Mouse (Mus musculus) hindbrain, embryonic 12.5 days (tissue): ENCODE measurements around the gene Tpx2. TPM values are rescaled to one million over a fixed set of nuclear protein-coding genes. Genes with fewer than 3 reads are reported as not detected.

Experiments
- ATAC-seq: fragments of 200-750 bp; cut with Nextera tagmentation; 2 replicates; pipeline ENCODE4 v1.8.0; 2017; ENCODE audit warnings: moderate TSS enrichment; ENCODE audit not compliant: low FRiP score
- H3K27ac ChIP-seq: fragments of 300-500 bp; sonication (generic); 2 replicates; pipeline ENCODE4 v1.5.1; 2016; ENCODE audit warnings: mild to moderate bottlenecking
- H3K27me3 ChIP-seq: fragments of 300-500 bp; sonication (generic); 2 replicates; pipeline ENCODE4 v1.6.1; 2016; ENCODE audit warnings: mild to moderate bottlenecking
- H3K36me3 ChIP-seq: fragments of 300-500 bp; sonication (generic); 2 replicates; pipeline ENCODE4 v1.6.1; 2016; ENCODE audit warnings: mild to moderate bottlenecking
- H3K4me1 ChIP-seq: fragments of 300-500 bp; sonication (generic); 2 replicates; pipeline ENCODE4 v1.6.1; 2016
- H3K4me2 ChIP-seq: fragments of 300-500 bp; sonication (generic); replicated peaks from 2 replicates; pipeline ENCODE4 v1.6.1; 2016; ENCODE audit warnings: mild to moderate bottlenecking
- H3K4me3 ChIP-seq: fragments of 300-500 bp; sonication (generic); 2 replicates; pipeline ENCODE4 v1.5.1; 2016; ENCODE audit warnings: mild to moderate bottlenecking
- H3K9ac ChIP-seq: fragments of 300-500 bp; sonication (generic); 2 replicates; pipeline ENCODE4 v1.6.1; 2016; ENCODE audit warnings: mild to moderate bottlenecking, moderate library complexity
- H3K9me3 ChIP-seq: fragments of 300-500 bp; sonication (generic); replicated peaks from 2 replicates; pipeline ENCODE4 v1.6.1; 2016; ENCODE audit warnings: mild to moderate bottlenecking
- WGBS: fragments of 180-500 bp; shearing (Covaris S2); methylation state at CpG from one replicate; pipeline ENCODE4 v1.1.7; 2016; 5-methylcytosine and 5-hydroxymethylcytosine counted together
- polyA plus RNA-seq: library from polyadenylated mRNA; unstranded; fragments of >200 nt; fragmentation: Nextera tagmentation; extraction: Ambion mirVana; gene quantifications from 2 replicates; pipeline ENCODE4 v1.2.1, GENCODE M21; 2016

The Tpx2 gene
- polyA plus RNA-seq = 81.5 and 87.9 TPM in 2 replicates

DNA sequence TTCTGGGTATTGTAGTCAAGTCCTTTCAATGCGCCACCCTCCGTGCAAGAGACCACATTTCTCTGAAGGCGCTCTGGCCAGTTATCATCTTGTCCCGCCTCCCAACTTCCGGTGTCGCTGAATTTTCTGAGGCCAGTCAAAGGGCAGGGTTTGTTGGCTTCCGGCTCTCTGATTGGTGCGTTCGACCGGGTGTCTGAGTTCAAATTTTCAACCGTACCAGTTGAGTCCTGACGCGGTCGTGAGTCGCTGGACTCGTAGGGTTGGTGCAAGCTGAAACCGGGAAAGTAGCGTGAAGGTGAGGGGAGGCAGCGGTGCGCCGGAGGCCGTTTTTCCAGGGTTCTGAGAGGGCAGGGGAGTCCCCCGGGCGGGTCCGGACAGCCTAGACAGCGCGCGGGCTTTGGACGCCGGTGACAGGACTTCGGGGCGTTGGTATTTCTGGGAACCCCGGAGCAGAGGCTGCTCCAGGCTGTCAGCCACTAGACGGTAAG is at the start of gene Tpx2:
Gene Tpx2, plus strand, starts transcription at position 150 of the 488 bp plus-strand sequence.
- Histone ChIP-seq H3K4me3 (peak within 1 kb of the TSS; percentile 60), H3K27me3 (no peaks in the 10 kb centered on the region), H3K9me3 (no peaks in the 10 kb centered on the region), H3K36me3 (0 out of 2 replicates have a peak, but pooled peaks cover 1% of the 10 kb centered on the region), H3K4me1 (peaks cover 20% of the 10 kb centered on the region), H3K9ac (peak within 1 kb of the TSS; percentile 54), H3K27ac (0 out of 2 replicates have a peak within 1 kb of the TSS, but pooled peaks have one; percentile 46), H3K4me2 (peak within 1 kb of the TSS; percentile 59)
- WGBS = under 1% methylated on average over 34 of the region's 34 CpGs
- ATAC-seq = peak; percentile 98

DNA sequence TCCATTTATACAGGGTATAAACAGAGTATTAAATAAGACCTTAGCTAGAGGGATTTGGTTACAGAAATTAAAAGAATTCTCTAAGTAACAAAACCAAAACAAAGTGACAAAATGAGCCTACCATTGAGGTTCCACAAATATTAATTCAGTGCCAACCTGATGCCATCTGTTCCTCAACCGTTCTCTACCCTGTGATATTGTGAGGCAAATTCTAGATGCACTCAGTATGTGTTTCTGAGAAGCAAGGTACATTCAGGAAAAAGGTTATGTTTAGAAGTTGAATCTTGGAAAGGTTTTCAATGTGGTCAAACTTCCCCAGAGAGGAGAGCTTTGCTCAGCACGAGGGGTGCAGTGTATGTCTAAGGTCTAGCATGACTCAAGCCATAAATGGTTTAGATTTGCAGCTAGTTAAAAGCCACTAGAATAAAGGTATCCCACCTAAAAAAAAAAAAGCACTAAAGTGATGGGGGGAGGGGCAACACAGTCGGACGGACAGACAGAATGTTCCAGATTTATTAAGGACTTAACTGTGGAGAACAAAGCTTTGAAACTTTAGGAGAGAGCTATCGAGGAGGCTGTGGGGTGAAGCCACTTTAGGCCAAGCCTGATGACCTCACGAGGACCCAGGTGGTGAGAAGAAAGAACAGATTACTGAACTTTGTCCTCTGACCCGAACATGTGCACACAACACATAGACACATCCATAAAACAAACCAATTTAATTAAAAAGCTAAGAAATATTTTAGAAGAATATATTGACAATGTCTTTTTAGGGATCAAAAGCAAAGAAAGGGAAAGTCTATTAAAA is 47.6 kb upstream of the Tpx2 start:
- H3K9me3 ChIP-seq = no peaks in the 10 kb centered on the region
- H3K27ac ChIP-seq = no peak overlapping the region
- H3K27me3 ChIP-seq = no peaks in the 10 kb centered on the region
- H3K36me3 ChIP-seq = 0 out of 2 replicates have a peak, but pooled peaks cover 4% of the 10 kb centered on the region
- no peak for ATAC-seq
- no peak overlapping the region for H3K4me3 ChIP-seq
- peaks cover 11% of the 10 kb centered on the region for H3K4me1 ChIP-seq
- H3K9ac ChIP-seq = no peak overlapping the region
- 75% methylated on average over 7 of the region's 7 CpGs for WGBS
- H3K4me2 ChIP-seq = no peak overlapping the region

DNA sequence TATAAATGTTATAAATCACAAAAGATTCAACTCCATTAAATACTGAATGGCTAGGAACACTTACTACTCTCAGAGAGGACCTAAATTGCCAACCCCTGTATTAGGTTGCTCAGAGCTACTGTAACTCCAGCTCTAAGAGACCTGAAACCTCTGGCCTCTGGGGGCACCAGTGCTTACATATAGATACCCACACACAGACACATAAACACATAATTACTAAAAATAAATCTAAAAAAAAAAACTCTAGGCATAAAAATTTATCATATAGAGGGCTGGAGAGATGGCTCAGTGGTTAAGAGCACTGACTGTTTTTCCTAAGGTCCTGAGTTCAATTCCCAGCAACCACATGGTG is 47.0 kb upstream of the Tpx2 start:
- H3K9ac ChIP-seq = no peak overlapping the region
- no peak overlapping the region for H3K4me2 ChIP-seq
- H3K9me3 ChIP-seq = no peaks in the 10 kb centered on the region
- no peak for ATAC-seq
- no peaks in the 10 kb centered on the region for H3K27me3 ChIP-seq
- 0 out of 2 replicates have a peak, but pooled peaks cover 4% of the 10 kb centered on the region for H3K36me3 ChIP-seq
- no peak overlapping the region for H3K4me3 ChIP-seq
- H3K4me1 ChIP-seq = peaks cover 17% of the 10 kb centered on the region
- H3K27ac ChIP-seq = no peak overlapping the region

GRCm38 (mm10) chr2:152802303-152802702 is 45.5 kb upstream of the Tpx2 start:
- Histone ChIP-seq H3K4me3 (no peak overlapping the region), H3K9ac (no peak overlapping the region), H3K4me1 (peaks cover 22% of the 10 kb centered on the region), H3K4me2 (no peak overlapping the region), H3K9me3 (no peaks in the 10 kb centered on the region), H3K27ac (no peak overlapping the region), H3K27me3 (no peaks in the 10 kb centered on the region), H3K36me3 (0 out of 2 replicates have a peak, but pooled peaks cover 4% of the 10 kb centered on the region)
- WGBS = 96% methylated on average over 10 of the region's 10 CpGs
- no peak for ATAC-seq

GRCm38 (mm10) chr2:152803081-152803480 is 44.7 kb upstream of the Tpx2 start:
- Histone ChIP-seq H3K4me3 (no peak overlapping the region), H3K9me3 (no peaks in the 10 kb centered on the region), H3K4me1 (peaks cover 22% of the 10 kb centered on the region), H3K27ac (no peak overlapping the region), H3K27me3 (no peaks in the 10 kb centered on the region), H3K9ac (no peak overlapping the region), H3K4me2 (no peak overlapping the region), H3K36me3 (no peaks in the 10 kb centered on the region)
- WGBS = 82% methylated on average over 5 of the region's 5 CpGs
- no peak for ATAC-seq

GRCm38 (mm10) chr2:152804408-152805110 is 43.2 kb upstream of the Tpx2 start:
- Histone ChIP-seq H3K4me2 (peak overlapping the region; percentile 17; the same call in 1 of the 2 replicates), H3K4me3 (no peak overlapping the region), H3K27me3 (no peaks in the 10 kb centered on the region), H3K27ac (peak overlapping the region; percentile 24), H3K36me3 (no peaks in the 10 kb centered on the region), H3K4me1 (peaks cover 22% of the 10 kb centered on the region), H3K9ac (no peak overlapping the region), H3K9me3 (no peaks in the 10 kb centered on the region)
- peak; percentile 50; the same call in 1 of the 2 replicates for ATAC-seq
- 13% methylated on average over 6 of the region's 6 CpGs for WGBS

DNA sequence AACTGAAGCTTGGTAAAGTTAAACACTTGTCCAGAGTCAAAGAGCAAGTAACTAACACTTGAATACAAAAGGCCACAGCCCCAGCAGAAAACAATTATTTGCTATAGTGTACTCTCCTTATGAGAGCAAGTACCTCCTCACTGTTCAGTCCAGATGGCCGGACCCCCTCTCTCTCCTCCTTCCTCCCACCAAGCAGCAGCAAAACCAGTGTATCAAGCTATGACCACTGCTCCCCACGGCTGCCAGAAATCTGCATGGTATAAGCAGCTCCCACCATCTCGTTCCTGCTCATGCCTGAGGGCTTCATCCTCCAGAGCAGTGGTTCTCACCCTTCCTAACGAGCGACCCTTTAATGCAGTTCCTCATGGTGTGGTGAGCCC is 42.7 kb upstream of the Tpx2 start:
- 51% methylated on average over 5 of the region's 5 CpGs for WGBS
- Histone ChIP-seq H3K27me3 (no peaks in the 10 kb centered on the region), H3K9ac (no peak overlapping the region), H3K9me3 (no peaks in the 10 kb centered on the region), H3K36me3 (no peaks in the 10 kb centered on the region), H3K4me1 (peaks cover 22% of the 10 kb centered on the region), H3K4me3 (no peak overlapping the region), H3K4me2 (no peak overlapping the region), H3K27ac (peak overlapping the region; percentile 24)
- no peak for ATAC-seq

DNA sequence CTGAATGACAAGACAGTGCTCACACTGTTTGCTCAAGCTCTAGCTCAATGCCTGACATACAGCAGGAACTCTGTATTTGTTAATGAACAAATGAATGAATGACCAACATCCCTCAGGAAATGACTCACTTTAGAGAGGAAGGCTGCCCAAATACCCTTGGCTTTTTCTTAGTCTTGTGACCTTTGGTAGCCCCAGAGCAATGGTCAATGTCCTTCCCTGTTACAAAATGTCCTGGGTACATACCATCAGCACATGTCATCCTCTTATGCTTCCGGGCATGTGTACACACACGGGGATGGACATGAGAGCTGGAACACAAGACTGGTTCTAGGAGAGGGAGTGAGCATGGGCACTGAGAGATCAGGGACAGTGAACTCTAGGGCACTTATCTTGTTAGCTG is 41.7 kb upstream of the Tpx2 start:
- Histone ChIP-seq H3K4me1 (peaks cover 22% of the 10 kb centered on the region), H3K27ac (no peak overlapping the region), H3K9ac (no peak overlapping the region), H3K27me3 (no peaks in the 10 kb centered on the region), H3K36me3 (no peaks in the 10 kb centered on the region), H3K9me3 (no peaks in the 10 kb centered on the region), H3K4me2 (no peak overlapping the region), H3K4me3 (no peak overlapping the region)
- ATAC-seq = no peak
- WGBS = 67% methylated on average over 2 of the region's 2 CpGs

- Histone ChIP-seq H3K36me3 (no peaks in the 10 kb centered on the region), H3K27me3 (no peaks in the 10 kb centered on the region), H3K27ac (no peak overlapping the region), H3K4me1 (peaks cover 32% of the 10 kb centered on the region), H3K9me3 (no peaks in the 10 kb centered on the region), H3K4me2 (no peak overlapping the region), H3K4me3 (no peak overlapping the region), H3K9ac (no peak overlapping the region)
- no peak for ATAC-seq
- 84% methylated on average over 3 of the region's 3 CpGs for whole genome bisulfite sequencing
Measured at GRCm38 (mm10) chr2:152808178-152808577, 39.6 kb upstream of the Tpx2 start.

DNA sequence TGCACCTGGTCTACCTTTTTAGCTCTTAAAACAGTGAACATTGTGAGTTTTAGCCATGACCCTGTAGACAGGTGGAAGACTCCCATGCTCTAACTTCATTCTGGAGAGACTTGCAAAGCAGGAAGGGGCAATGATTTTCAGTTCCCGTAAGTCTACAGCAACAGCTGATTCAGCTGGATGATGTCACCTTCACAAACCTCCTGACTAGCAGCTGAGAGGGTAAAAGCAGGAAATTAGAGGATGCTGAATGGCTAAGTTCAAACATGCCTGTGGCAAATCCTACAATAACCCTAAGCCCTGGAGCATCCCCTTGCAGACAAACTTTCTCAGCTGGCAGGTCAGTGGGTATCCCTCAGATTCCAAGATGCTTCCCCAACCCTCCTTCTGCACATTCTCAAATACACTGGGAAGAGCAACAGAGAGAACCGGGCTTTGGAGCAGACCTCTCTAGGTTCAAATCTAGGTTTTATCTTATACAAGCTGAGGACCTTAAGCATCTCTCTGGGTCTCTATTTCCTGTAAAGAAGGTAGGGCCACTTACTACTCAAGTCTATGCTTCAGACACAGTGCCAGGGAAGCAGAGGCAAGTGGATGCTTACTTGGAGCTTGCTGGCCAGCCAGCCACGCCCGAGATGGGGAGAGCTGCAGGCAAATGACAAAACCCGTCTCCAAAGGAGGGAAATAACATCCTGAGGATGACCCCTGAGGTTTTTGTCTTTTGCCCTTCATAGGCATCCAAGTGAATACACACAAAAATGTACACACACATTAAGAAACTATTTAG is 37.4 kb upstream of the Tpx2 start:
- no peaks in the 10 kb centered on the region for H3K36me3 ChIP-seq
- no peak overlapping the region for H3K27ac ChIP-seq
- ATAC-seq = no peak
- no peaks in the 10 kb centered on the region for H3K27me3 ChIP-seq
- H3K9ac ChIP-seq = no peak overlapping the region
- peaks cover 19% of the 10 kb centered on the region for H3K4me1 ChIP-seq
- H3K9me3 ChIP-seq = no peaks in the 10 kb centered on the region
- 86% methylated on average over 5 of the region's 5 CpGs for WGBS
- no peak overlapping the region for H3K4me3 ChIP-seq
- no peak overlapping the region for H3K4me2 ChIP-seq

DNA sequence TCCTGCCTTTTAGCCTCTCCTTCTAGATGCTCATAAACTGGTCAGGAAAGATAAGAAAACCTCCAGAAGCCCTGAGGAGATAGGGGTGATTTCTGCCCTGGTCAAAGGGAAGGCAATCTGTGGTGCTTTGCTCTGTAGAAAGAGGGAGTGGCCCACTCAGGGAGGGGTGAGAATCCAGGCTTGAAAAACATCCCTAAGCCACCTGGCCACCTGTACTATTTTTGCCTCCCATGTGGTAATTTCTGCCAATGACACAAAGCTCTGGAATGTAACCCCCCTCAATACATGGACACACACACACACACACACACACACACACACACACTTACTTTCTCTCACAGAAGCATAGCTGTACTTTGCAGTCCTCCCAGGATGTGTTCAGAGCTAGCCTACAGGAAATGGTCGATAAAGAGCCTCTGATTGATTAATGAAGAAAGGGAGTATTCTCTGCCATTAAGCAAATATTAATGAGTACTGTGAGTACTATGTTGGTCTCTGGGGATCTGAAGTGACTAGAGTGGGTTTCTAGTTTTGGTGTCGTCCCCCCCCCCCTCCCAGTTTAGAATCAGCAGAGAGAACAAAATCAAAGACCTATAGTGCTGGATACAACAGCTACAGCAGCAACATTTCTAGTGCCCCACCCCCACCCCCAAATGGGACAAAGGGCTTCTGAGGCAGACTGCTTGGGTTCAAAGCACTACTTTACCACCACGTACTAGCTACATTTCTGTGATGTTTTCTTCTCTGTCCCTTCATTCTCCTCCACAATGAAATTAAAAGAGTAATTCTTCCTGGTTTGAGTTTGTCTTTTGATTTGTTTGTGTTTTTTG is 36.2 kb upstream of the Tpx2 start:
- Histone ChIP-seq H3K9me3 (no peaks in the 10 kb centered on the region), H3K9ac (no peak overlapping the region), H3K27ac (no peak overlapping the region), H3K36me3 (no peaks in the 10 kb centered on the region), H3K4me2 (no peak overlapping the region), H3K4me1 (peaks cover 14% of the 10 kb centered on the region; the same call in 1 of the 2 replicates), H3K27me3 (no peaks in the 10 kb centered on the region), H3K4me3 (no peak overlapping the region)
- WGBS = 38% methylated on average over 3 of the region's 3 CpGs
- no peak for ATAC-seq
